Mouse (Mus musculus) heart, adult 10 weeks (tissue): ENCODE measurements around the gene Dclre1b. TPM values are rescaled to one million over a fixed set of nuclear protein-coding genes. Genes with fewer than 3 reads are reported as not detected.

Source experiments
- polyA plus RNA-seq: library from polyadenylated mRNA; stranded (reverse); fragments of 350-450 nt; fragmentation: Illumina TruSeq; extraction: RNeasy Lipid Tissue Mini Kit (QIAGEN cat#74804); gene quantifications from one replicate; pipeline ENCODE4 v1.2.3, GENCODE M21; 2014; ENCODE audit warnings: low read depth, low replicate concordance

Gene Dclre1b
- 3.5 TPM for polyA plus RNA-seq

GRCm38 (mm10) chr3:103808891-103809798, at the start of gene Dclre1b, which contains the start of the genes Ap4b1 and Gm43064:
Gene Dclre1b (minus strand): TSS chr3:103809444.
Gene Ap4b1 (plus strand): TSS chr3:103809520.
Gene Gm43064 (plus strand): TSS chr3:103809573.

GRCm38 (mm10) chr3:103832426-103832825, 23.2 kb upstream of the Dclre1b start, which contains the start of gene Bcl2l15:
Gene Bcl2l15 (plus strand): TSS chr3:103832601.

GRCm38 (mm10) chr3:103791230-103792110, 17.8 kb downstream of the Dclre1b start, which contains the start of gene Hipk1:
Gene Hipk1 (minus strand): TSS chr3:103791563.

Other genes starting within 250 kb of the Dclre1b start
- gene Syt6, start 234.2 kb downstream of the Dclre1b start, polyA plus RNA-seq, result not detected
- gene Atg4a-ps, start 163.4 kb downstream of the Dclre1b start, polyA plus RNA-seq, result not detected
- gene Olfml3, start 71.4 kb downstream of the Dclre1b start, polyA plus RNA-seq, result 9.0 TPM
- gene Gm10964, start 70.1 kb downstream of the Dclre1b start, polyA plus RNA-seq, result not detected
- 32.5 TPM for gene Hipk1, start 17.9 kb downstream of the Dclre1b start, polyA plus RNA-seq
- 18.4 TPM for gene Ap4b1, start 76 bp upstream of the Dclre1b start, polyA plus RNA-seq
- gene Gm43064, start 129 bp upstream of the Dclre1b start, polyA plus RNA-seq, result not detected
- gene Bcl2l15, start 23.2 kb upstream of the Dclre1b start, polyA plus RNA-seq, result not detected
- gene Ptpn22, start 50.4 kb upstream of the Dclre1b start, polyA plus RNA-seq, result 0.99 TPM
- gene Rsbn1, start 104.7 kb upstream of the Dclre1b start, polyA plus RNA-seq, result 7.3 TPM
- 8.5 TPM for gene Phtf1, start 158.7 kb upstream of the Dclre1b start, polyA plus RNA-seq